Mouse (Mus musculus) brain, embryonic 14.5 days (tissue): ENCODE measurements around the gene Smug1. TPM values are rescaled to one million over a fixed set of nuclear protein-coding genes. Genes with fewer than 3 reads are reported as not detected.

Source experiments
- DNase-seq: peaks from one replicate; pipeline ENCODE4 v3.0.0-alpha.2; 2011; ENCODE audit warnings: low read depth
- CTCF ChIP-seq: fragments of 200-500 bp; IDR thresholded peaks from 2 replicates; pipeline ENCODE4 v1.5.1; 2012; ENCODE audit warnings: inconsistent platforms, mild to moderate bottlenecking, moderate library complexity, borderline replicate concordance; ENCODE audit not compliant: insufficient read depth, insufficient read length; ENCODE audit errors: extremely low read depth
- POLR2A ChIP-seq: fragments of 200-500 bp; IDR thresholded peaks from 2 replicates; pipeline ENCODE4 v1.6.1; 2012; ENCODE audit warnings: mild to moderate bottlenecking, inconsistent platforms, borderline replicate concordance; ENCODE audit not compliant: poor library complexity, insufficient read depth, insufficient read length, severe bottlenecking; ENCODE audit errors: extremely low read depth
- polyA plus RNA-seq: library from polyadenylated mRNA; depleted of rRNA; stranded (reverse); fragments of >200 nt; gene quantifications from 2 replicates; pipeline ENCODE4 v1.2.3, GENCODE M21; 2012

Smug1 gene
- polyA plus RNA-seq, 1 experiment, result 31.6 TPM

DNA sequence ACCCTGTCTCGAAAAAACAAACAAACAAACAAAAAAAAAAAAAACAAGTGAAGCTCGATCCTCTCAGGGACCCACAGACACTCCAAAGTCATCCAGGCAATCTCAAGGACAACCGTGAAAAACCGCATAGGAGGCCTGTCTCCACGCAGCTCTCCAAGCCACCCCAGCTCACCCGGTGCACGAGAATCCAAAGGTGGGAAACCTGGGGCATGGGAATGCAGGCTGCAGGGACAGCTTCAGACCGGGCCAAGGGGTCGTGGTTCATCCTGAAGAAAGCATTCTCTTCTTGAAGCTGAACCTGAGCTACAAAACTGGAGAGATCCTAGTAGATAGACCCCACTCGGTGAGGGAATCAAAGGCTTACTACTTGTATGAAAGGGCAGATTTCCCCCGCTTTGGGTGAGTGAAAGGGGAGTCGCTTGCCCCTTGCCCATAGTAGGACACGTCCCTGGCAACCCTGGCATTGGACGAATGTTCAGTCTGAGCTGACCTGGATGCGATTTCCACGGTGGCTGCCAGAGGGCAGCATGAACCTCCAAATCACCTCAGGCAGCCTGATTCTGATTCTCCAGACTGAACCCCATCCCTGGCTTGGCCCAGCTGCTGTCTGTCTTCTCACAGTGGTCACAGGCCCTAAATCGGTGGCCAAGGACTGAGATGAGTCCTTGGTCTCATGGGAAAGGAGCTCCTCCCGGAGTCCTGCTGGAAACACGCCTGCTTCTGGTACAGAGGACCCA, 18.7 kb upstream of the Smug1 start:
- DNase-seq, result peak; percentile 76
- peak; percentile 76 for TF ChIP-seq CTCF
- TF ChIP-seq POLR2A, result no peak

DNA sequence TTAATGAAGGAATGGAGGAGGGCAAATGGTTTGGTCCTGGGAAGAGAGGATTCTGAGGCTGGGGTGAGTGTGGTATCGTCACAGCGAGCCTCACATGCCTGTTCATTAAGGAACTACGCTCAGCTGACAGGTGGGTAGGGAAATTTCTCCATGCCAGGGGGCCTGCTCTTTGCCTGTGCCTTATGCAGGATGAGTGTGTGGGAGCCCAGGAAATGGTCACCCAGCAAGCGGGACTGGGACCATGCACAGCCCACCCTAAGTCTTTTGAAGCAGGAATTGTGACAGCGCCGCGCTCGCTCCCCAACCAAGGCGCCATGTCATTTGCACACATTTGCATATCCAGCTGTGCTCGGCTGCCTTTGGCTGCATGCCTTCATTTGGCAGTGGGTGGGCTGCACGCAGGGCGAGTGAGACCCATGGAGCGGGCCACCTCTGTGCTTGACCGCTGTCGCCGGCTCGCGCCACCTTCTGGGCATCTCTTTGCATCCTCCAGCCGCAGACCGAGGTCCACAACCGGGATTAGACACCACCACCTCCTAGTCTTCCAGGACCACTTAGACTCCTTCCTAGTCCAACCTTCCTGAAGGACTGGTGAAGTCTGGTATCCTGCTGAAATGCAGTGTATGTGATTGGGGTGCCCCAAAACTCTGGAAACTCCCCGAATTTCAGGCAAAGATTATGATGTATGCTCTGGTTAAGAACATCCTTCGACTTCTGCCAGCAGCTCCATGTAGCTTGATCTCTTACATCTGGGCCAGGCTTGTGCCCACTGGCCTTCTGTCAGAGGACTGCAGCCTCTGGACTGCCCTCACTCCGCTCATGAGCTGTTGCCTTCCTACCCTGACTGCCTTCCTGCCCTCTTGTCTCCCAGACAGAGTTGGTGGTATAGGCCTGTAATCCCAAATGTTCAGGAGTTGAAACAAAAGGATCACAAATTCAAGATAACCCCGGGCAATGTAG, 17.0 kb upstream of the Smug1 start:
- no peak for TF ChIP-seq POLR2A
- TF ChIP-seq CTCF, result 0 out of 2 replicates have a peak, but pooled peaks have one; percentile 10
- peak; percentile 63 for DNase-seq

DNA sequence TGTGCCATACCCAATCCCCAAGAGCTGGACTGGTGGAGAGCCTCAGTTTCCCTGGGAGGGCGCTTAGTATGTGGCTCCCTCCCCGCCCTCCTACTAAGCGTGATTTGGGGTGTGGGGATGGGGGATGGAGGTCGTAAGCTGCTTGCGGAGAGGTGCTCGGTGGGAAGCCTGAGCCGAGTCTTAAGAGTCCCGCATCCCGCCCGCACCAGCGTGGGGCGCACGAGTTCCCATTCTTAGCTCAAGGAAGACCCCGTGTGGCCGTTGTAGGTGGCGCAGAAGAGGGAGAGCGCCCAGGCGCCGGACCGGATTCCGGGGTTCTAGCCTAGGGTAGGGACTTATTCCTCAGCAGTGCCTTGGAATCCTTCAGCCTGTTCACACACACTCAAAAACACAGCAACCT, 16.2 kb upstream of the Smug1 start:
- DNase-seq, result peak; percentile 77
- no peak for TF ChIP-seq POLR2A
- TF ChIP-seq CTCF, result peak; percentile 67

DNA sequence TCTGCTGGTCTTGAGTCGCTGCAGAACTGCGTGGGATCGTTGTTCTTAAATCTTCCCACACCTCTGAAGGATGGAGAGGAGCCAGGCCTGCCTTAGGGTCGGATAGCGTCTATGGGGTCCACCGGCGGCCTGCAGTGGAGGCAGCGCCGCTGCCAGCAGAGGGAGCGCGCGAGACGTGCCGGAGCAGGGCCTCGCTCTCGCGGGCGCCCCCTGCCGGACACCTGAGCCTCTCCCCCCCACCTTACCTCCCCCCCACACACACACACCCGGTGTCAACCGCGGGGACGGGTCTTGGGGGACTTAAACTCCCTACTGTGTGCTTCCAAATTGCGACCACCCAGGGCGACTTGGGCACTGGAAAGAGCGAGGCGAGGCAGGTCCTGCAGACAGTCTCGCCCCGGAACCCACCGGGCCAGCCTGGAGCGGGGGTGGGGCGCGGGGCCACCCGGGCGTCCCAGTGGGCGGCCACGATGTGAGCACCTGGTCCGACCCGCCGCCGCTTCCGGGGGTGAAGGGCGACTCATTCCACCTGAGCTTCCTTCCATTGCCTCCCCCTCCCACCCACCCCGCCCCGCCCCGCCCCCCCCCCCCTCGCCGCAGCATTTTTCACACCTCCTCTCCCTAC, 15.4 kb upstream of the Smug1 start:
- DNase-seq, result peak; percentile 81
- TF ChIP-seq POLR2A, result no peak
- TF ChIP-seq CTCF, result peak; percentile 99

DNA sequence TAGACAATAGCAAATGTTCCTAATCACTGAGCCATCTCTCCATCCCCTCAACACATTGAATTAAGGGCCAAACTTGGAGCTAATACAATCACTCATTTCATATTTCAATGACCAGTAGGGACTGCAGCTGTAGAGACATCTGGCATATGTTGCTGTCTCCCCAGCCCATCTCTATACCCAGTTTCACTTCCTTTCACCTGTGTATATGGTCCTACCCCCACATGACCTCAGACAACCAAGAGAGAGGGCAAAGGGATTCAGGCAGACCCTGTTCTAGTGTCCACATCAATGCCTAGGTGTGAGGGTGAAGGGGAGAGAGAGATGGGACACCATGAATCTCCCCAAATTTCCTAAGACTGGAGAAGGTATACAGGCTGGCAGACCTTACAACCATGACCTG, 13.5 kb upstream of the Smug1 start:
- TF ChIP-seq POLR2A (no peak), CTCF (no peak)
- DNase-seq, result no peak

DNA sequence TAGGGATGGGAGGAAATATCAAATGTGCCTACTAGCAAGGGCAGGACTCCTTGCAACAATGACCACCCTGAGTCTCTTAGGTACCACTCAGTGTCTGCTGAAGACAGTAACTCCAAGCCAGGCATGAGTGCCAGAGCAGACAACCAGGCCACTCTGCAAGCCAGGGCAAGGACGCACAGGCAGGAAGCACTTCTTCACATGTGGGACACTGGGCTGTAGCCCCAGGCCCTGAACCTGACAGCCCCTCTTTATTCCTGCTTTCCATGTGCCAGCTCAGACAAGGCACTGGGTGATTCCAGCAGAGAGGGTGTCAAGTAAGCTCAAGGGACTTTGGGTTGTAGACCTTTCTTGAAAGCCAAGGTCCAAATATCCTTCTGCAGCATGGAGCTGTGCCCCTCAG, 11.9 kb upstream of the Smug1 start:
- no peak for DNase-seq
- no peak for TF ChIP-seq CTCF
- TF ChIP-seq POLR2A, result no peak

DNA sequence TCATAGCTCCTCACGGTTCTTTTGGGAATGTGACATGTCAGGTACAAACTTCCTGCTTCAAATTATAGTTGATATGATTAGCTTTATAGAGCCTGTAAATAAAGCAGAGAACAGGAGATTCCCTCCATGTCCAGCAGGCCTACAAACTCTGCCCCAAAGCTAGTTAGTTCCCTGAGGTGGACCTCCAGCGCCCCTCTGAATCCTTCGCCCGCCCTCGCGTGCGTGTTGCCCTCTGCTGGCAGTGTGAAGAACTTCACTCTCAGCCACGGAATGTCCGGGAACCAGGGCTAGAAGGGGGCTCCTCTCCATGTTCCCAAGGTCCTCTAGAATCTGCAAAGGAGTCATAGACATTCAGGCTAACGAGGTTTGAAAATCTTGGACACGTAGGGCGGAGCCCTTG, 11.2 kb upstream of the Smug1 start:
- TF ChIP-seq POLR2A (no peak), CTCF (peak; percentile 70; the same call in 1 of the 2 replicates)
- no peak for DNase-seq

DNA sequence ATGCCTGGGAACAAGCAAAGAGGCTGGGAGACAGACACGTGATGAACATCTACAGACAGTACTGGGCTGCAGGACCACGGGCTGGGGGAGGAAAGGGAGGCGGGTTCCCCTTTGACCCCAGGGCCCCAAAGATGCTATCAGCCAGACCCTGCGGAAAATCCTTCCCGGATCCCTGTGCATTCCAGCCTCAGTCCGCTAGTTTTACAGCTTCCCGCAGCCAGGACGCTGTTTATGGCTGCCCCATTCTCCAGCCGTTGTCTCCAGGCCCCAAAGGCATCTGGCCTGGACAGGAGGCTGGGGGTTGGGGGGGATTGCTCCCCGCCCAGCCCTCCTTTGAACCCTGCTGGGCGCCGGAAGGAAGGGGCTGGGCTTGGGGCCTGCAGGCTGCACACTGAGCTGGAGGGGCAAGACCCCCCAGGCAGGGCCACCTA, 10.7 kb upstream of the Smug1 start:
- DNase-seq, result no peak
- no peak for TF ChIP-seq POLR2A
- TF ChIP-seq CTCF, result no peak

DNA sequence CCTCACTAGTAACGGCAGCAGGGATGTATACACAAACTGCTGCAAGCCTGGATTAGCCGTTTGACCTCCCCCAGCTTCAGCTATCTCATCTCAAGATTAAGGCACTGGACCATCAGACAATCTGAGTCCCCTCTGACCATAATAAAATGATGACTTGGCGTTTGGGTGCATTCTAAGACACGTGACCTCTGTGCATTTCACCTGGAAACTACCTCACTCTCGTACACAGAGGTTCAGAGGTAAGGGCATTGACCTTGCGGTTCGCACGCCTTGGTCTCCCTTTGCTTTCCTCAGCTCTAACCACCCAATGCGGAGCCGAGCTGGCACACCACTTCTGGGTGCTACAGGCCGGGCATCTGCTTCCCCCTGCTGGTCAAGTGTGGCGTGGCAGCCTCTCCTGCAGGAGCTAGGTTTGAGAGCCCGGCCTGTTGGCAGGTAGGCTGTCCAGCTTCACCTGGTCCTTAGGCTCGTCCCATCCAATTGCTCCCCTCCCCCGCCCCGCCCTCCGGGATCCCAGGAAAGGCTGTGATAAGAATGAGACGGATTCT, 10.1 kb upstream of the Smug1 start:
- peak; percentile 88 for DNase-seq
- TF ChIP-seq CTCF (peak; percentile 99), POLR2A (no peak)

DNA sequence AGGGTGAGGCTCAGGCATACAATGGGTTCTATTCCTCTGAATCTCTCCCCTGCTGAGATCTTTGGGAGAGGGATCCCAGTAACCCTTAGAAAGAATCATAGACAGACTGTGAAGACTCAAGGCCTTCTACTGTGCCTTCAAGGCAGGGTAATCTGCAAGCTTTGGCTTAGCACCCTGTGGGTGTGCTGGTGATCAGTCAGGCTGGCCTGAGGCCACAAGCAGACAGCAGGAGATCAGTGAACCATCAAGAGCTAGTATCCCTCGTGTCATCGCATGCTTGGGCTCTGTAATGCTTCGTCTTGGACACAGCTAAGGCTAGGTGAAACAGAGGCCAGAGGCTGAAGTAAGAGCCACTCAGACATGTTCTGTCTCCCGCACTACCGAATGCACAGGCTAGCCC, 6.4 kb upstream of the Smug1 start:
- TF ChIP-seq CTCF, result no peak
- no peak for DNase-seq

DNA sequence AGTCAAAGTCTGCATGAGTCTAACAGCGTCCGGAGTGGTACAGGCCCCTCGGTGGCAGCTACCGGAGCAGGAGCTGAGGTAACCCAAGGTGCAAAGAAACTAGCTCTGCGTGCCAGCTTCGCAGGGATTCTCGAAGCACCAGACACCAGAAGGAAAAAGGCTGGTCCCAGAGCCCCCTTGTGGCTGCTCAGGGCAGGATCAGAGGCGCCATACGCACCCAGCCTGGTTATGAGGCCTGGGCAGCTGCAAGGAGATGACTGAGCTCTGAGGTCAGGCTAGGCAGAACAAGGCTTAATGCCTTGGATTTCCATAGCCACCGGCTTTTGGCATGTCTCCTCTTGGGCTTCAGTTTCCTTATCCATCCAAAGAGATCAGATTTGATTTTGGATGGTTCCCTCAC, 5.6 kb upstream of the Smug1 start:
- DNase-seq, result peak; percentile 76
- peak; percentile 91 for TF ChIP-seq CTCF
- TF ChIP-seq POLR2A, result no peak

DNA sequence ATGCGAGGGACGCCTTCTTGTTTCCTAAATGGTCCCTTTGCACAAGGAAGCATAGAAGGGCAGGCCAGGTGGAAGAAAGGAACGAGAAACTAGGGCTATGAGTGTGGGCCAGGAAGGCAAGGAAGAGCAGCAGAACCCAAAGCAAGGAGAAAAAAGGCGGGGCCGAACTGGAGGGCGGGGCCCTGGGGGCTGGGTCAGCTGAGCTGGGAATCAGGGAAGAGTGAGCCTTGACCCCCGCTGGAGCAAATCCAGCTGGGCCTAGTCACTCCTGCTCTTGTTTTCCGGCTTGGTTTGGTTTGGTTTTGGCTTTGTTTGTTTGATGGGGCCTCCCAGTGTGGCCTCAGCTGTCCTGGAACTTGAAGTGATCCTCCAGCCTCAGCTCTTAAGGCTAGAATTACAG, 4.4 kb upstream of the Smug1 start:
- no peak for DNase-seq
- TF ChIP-seq CTCF (no peak), POLR2A (no peak)

DNA sequence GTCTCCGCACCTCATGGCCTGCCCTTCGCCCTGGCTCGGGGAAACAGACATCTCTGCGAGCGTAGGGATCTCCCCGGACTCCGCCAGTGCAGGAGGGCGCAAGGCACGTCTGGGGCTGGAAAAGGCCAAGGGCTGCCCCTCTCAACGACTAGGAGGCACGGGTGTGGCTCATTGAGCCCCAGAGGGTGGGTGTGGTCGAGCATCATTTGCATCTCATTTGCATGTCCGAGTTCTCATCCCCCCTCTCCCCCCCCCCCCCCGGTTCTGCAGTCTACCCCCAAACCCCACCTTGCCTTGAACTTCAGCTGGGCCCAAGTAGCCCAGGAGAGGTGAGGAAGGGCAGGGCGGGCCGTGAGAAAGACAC, 3.4 kb upstream of the Smug1 start:
- no peak for DNase-seq
- no peak for TF ChIP-seq CTCF
